Mouse (Mus musculus): Measurements from ENCODE around the gene Mmgt2. TPM values are rescaled to one million over a fixed set of nuclear protein-coding genes. Genes with fewer than 3 reads are reported as not detected.
A peak's percentile ranks its signal among the peaks of the same experiment; 100 is the strongest.

Mmgt2 gene
- total RNA-seq, 2 experiments from 2014 or later: 18.5 to 22.6 TPM

GRCm38 (mm10) chr11:62621079-62621478 is 27.4 kb upstream of the Mmgt2 start:
- ATAC-seq (replicated peaks; ENCODE audit: poor library complexity): 0 out of 2 replicates have a peak, but pooled peaks have one; percentile 24

- ATAC-seq (replicated peaks; ENCODE audit: poor library complexity): peak; percentile 62
Observed at GRCm38 (mm10) chr11:62621586-62622283, 26.7 kb upstream of the Mmgt2 start.

GRCm38 (mm10) chr11:62622850-62623249 is 25.6 kb upstream of the Mmgt2 start:
- no peak for ATAC-seq (replicated peaks; ENCODE audit: poor library complexity)

- ATAC-seq (replicated peaks; ENCODE audit: poor library complexity): peak; percentile 78
Observed at GRCm38 (mm10) chr11:62624341-62625291, 23.8 kb upstream of the Mmgt2 start.

- peak; percentile 54 for ATAC-seq (replicated peaks; ENCODE audit: poor library complexity)
Observed at GRCm38 (mm10) chr11:62629352-62630224, 18.9 kb upstream of the Mmgt2 start.

- no peak for ATAC-seq (replicated peaks; ENCODE audit: poor library complexity)
Observed at GRCm38 (mm10) chr11:62630225-62630821, 18.1 kb upstream of the Mmgt2 start.

GRCm38 (mm10) chr11:62631138-62631537 is 17.3 kb upstream of the Mmgt2 start:
- no peak for ATAC-seq (replicated peaks; ENCODE audit: poor library complexity)

GRCm38 (mm10) chr11:62635406-62635805 is 13.1 kb upstream of the Mmgt2 start:
- no peak for ATAC-seq (replicated peaks; ENCODE audit: poor library complexity)

GRCm38 (mm10) chr11:62636105-62636839 is 12.2 kb upstream of the Mmgt2 start:
- no peak for ATAC-seq (replicated peaks; ENCODE audit: poor library complexity)

- no peak; the same call in 1 of the 2 replicates for ATAC-seq (replicated peaks; ENCODE audit: poor library complexity)
Observed at GRCm38 (mm10) chr11:62636840-62637221, 11.6 kb upstream of the Mmgt2 start.

GRCm38 (mm10) chr11:62637401-62637800 is 11.1 kb upstream of the Mmgt2 start:
- ATAC-seq (replicated peaks; ENCODE audit: poor library complexity): no peak

GRCm38 (mm10) chr11:62637806-62638205 is 10.7 kb upstream of the Mmgt2 start:
- ATAC-seq (replicated peaks; ENCODE audit: poor library complexity): no peak

- ATAC-seq (replicated peaks; ENCODE audit: poor library complexity): no peak
Observed at GRCm38 (mm10) chr11:62638402-62638801, 10.1 kb upstream of the Mmgt2 start.

GRCm38 (mm10) chr11:62640378-62640777 is 8.1 kb upstream of the Mmgt2 start:
- no peak for ATAC-seq (replicated peaks; ENCODE audit: poor library complexity)

GRCm38 (mm10) chr11:62642023-62642844 is 6.2 kb upstream of the Mmgt2 start:
- no peak for ATAC-seq (replicated peaks; ENCODE audit: poor library complexity)

GRCm38 (mm10) chr11:62643011-62643631 is 5.3 kb upstream of the Mmgt2 start:
- ATAC-seq (replicated peaks; ENCODE audit: poor library complexity): peak; percentile 35

- ATAC-seq (replicated peaks; ENCODE audit: poor library complexity): no peak
Observed at GRCm38 (mm10) chr11:62643681-62644363, 4.6 kb upstream of the Mmgt2 start.

Measured in megakaryocyte progenitor cell, adult 5-6 weeks (primary cell).